Mouse (Mus musculus): ENCODE measurements around the gene Zfp697. TPM values are rescaled to one million over a fixed set of nuclear protein-coding genes. Genes with fewer than 3 reads are reported as not detected.
"Not testable (repeated sequence)": the region's sequence is repeated elsewhere in the genome, so short reads cannot be mapped to it uniquely, and the experiment has no call there.

Zfp697 gene
- polyA plus RNA-seq, 1 experiment from 2014 or later, result 10.0 TPM

DNA sequence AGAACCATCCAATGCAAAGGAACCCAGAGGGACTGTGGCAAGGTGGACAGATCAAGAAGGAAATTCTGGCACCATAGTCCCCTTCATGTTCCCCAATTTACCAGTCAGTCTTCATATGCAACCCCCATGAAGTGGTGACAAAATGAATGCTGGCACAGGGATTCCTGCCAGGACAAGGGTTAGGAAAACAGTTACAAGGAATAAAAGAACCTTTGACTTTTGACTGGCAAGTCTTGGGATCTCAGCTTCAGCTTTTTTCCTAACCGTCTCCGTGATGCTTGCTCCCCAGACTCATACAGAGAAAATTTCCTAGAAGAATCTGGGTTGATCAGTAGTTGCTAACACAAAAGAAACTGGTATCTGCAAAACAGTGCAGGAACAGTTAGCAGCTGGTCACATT, 351.5 kb downstream of the Zfp697 start:
- Histone ChIP-seq H3K9me3 (no peaks in the 10 kb centered on the region), H3K4me3 (no peak overlapping the region), H3K27me3 (ENCODE audit: insufficient read depth, poor library complexity, severe bottlenecking) (no peaks in the 10 kb centered on the region), H3K4me1 (no peaks in the 10 kb centered on the region), H3K27ac (no peak overlapping the region), H3K36me3 (no peaks in the 10 kb centered on the region)
- 83% methylated on average over 2 of the region's 2 CpGs for WGBS
- DNase-seq (ENCODE audit: low spot score), result no peak

DNA sequence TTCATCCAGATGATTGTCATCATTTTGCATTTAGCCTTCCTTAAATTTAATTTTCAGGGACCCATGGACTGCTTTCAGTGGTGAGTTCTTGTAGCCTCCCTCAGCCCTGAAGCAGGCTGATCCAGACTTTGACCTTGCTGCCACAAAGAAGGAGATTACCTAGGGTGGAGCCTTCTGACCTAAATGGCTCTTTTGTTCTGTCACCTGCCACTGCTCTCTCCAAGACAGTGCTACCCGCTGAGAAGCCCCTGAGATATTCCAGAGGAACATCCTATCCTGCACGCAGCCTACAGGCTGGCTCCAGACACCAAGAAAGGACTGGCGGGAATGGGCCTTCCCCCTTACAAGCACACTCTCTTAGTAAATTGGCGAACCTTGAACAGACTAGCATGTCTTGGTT, 352.1 kb downstream of the Zfp697 start:
- no peak overlapping the region for H3K4me3 ChIP-seq
- H3K27me3 ChIP-seq (ENCODE audit: insufficient read depth, poor library complexity, severe bottlenecking), result no peaks in the 10 kb centered on the region
- H3K9me3 ChIP-seq, result no peaks in the 10 kb centered on the region
- H3K4me1 ChIP-seq, result no peaks in the 10 kb centered on the region
- WGBS, result 71% methylated on average over 4 of the region's 4 CpGs
- H3K36me3 ChIP-seq, result no peaks in the 10 kb centered on the region
- DNase-seq (ENCODE audit: low spot score), result no peak
- H3K27ac ChIP-seq, result no peak overlapping the region

DNA sequence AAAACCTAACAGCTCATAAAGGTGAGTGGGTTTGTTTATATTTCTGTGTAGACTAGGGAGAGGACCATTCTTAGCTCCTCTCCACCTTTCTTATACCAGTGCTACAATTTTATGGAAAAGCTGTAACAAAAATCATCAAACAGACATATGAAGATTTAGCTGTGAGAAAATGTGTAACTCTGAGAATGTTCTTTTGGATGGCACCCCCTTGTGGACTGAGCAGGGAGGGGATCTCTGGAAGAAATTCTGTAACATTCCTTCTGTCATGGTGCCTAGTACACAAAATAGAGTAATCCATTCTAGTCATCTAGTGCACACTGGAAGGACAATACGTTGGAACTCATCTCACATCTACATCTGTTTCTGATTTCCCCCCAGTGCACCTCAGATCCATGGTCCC, 358.8 kb downstream of the Zfp697 start:
- not testable (repeated sequence) for H3K27me3 ChIP-seq (ENCODE audit: insufficient read depth, poor library complexity, severe bottlenecking); H3K4me3 ChIP-seq; DNase-seq (ENCODE audit: low spot score); H3K27ac ChIP-seq; H3K9me3 ChIP-seq; H3K4me1 ChIP-seq; H3K36me3 ChIP-seq
- WGBS, result 71% methylated on average over 1 of the region's 1 CpGs

DNA sequence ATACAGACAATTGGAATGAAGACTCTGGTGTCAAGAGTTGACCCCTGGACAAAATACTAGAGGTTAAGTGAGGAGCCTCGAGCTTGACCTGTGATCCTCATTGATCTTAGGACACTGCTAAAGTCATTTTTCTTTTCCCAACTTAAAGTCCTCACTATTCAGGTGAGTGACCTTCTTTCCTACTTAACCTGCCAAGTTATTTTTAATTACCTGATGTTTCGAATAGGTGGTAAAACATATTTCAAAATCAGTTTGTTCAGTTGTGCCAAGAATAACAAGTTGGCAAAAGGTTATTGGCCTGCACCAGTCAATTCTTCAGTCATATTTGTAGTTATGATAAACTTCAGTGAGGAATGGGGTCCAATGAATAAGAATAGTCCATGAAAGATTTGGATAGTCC, 369.9 kb downstream of the Zfp697 start:
- 72% methylated on average over 2 of the region's 2 CpGs for WGBS
- Histone ChIP-seq H3K36me3 (no peaks in the 10 kb centered on the region), H3K4me3 (no peak overlapping the region), H3K27me3 (ENCODE audit: insufficient read depth, poor library complexity, severe bottlenecking) (no peaks in the 10 kb centered on the region), H3K27ac (no peak overlapping the region), H3K9me3 (no peaks in the 10 kb centered on the region), H3K4me1 (no peaks in the 10 kb centered on the region)
- DNase-seq (ENCODE audit: low spot score), result no peak

DNA sequence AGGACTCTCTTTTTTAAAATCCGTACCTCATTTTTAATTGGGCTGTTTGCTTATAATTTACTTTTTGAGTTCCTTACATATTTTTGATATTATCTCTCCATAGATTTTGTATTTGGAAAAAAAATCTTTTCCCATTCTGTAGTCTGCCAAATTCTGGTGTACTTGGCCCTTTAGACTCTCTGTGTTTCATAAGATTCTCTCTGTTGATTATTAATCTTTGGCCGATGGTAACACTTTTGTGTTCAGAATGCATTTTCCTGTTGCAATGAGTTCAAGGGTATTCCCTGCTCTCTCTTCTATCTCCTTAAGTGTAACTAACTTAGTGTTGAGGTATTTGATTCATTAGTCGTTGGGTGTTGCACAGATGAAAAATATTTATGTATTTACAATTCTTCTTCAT, 374.6 kb downstream of the Zfp697 start:
- no peaks in the 10 kb centered on the region for H3K9me3 ChIP-seq
- H3K27me3 ChIP-seq (ENCODE audit: insufficient read depth, poor library complexity, severe bottlenecking), result no peaks in the 10 kb centered on the region
- 80% methylated on average over 3 of the region's 3 CpGs for WGBS
- no peak overlapping the region for H3K27ac ChIP-seq
- no peak for DNase-seq (ENCODE audit: low spot score)
- no peak overlapping the region for H3K4me3 ChIP-seq
- H3K36me3 ChIP-seq, result no peaks in the 10 kb centered on the region
- no peaks in the 10 kb centered on the region for H3K4me1 ChIP-seq

DNA sequence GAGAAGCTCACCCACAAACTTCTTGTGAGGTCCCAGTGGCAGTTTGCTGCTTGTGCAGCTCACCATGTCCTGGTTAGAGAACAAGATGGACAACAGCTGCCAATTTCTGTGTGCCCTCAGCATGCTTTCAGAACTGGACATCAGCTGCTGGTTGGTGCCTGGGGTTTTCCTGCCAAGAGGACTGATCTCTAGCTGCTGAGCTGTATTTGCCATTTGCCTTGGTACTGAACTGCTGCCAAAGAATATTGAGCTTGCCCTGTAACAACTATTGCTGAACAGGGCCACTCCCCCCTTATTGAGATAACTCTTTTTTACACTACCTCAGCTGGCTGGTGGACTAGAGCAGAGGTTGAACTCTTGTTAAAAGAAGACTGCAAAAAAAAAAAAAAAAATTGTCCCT, 381.9 kb downstream of the Zfp697 start:
- no peaks in the 10 kb centered on the region for H3K9me3 ChIP-seq
- DNase-seq (ENCODE audit: low spot score), result no peak

DNA sequence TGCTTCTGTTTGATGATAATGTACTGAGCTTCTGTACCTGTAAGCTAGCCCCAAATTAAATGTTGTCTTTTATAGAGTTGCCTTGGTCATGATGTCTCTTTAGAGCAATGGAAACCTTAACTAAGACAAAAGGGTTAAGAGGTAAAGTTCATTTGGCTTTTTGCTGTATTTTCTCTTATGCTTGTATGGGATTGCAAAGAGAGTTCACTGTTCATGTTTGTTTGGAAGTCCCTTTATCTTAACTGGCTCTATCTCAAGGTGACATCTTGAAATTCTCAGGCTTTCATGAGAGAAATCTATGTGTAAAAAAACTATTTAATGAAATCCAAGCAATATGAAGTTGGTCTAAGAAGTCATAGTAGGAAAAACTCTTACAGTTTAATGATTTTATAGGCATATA, 398.7 kb downstream of the Zfp697 start:
- no peaks in the 10 kb centered on the region for H3K36me3 ChIP-seq
- DNase-seq (ENCODE audit: low spot score), result no peak
- no peaks in the 10 kb centered on the region for H3K27me3 ChIP-seq (ENCODE audit: insufficient read depth, poor library complexity, severe bottlenecking)
- no peak overlapping the region for H3K4me3 ChIP-seq
- H3K9me3 ChIP-seq, result no peaks in the 10 kb centered on the region
- H3K4me1 ChIP-seq, result no peaks in the 10 kb centered on the region
- H3K27ac ChIP-seq, result no peak overlapping the region

More for the DNA sequence above, 381.9 kb downstream of the Zfp697 start:
- Histone ChIP-seq H3K36me3 (no peaks in the 10 kb centered on the region), H3K27me3 (ENCODE audit: insufficient read depth, poor library complexity, severe bottlenecking) (no peaks in the 10 kb centered on the region), H3K4me1 (no peaks in the 10 kb centered on the region), H3K4me3 (no peak overlapping the region), H3K27ac (no peak overlapping the region)

DNA sequence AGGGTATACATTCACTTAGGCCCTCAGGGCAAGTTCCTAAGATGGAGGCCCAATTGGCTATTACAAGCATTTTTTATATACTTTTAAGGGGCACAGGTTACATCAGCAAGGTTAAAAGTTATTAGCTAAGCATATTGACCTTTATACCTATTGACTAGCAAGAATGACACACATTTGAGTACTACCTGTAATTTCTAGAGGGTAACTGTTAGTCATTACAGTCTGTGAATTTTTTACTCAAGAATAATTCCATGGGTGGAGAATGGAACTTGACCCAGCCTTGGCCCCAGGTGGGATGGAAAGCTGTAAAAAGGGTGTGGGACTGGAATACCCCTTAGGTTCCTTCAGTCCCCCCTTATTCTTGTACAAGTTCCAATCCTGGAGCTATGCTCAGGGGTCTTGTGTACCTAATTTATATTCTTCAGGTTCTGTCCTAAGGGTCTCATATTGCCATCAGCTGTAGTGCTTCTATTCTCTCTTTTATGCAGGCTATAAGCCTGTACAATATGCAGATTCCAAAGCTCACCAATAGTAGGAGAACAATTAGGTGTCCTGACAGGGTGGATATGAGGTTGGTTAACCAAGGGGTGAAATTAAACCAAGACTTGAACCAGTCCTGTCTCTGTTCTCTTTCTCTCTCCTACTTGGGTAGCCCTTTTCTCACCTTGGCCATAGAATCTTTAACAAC, 400.1 kb downstream of the Zfp697 start:
- DNase-seq (ENCODE audit: low spot score), result no peak
- Histone ChIP-seq H3K4me1 (no peaks in the 10 kb centered on the region), H3K27me3 (ENCODE audit: insufficient read depth, poor library complexity, severe bottlenecking) (no peaks in the 10 kb centered on the region), H3K9me3 (no peaks in the 10 kb centered on the region), H3K36me3 (no peaks in the 10 kb centered on the region), H3K4me3 (no peak overlapping the region), H3K27ac (no peak overlapping the region)

DNA sequence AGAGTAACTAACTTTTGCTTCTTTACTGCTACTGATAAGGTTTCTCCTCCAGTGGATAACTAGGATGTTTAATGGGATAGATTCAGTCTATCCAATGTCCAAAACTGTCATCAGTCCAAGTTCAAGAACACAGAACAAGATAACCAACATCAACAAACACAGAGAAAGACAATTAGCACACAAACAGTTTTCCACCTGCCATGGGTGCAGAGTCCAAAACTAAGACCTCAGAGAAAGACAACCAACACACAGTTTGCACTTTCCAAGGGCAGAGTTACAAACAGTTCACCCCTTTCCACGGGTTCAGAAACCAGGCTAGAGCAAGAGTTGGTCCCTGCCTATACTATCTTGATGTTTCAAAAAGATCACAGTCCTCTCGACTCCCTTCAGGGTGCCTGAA, 404.3 kb downstream of the Zfp697 start:
- 72% methylated on average over 2 of the region's 2 CpGs for WGBS
- no peaks in the 10 kb centered on the region for H3K36me3 ChIP-seq
- H3K4me1 ChIP-seq, result no peaks in the 10 kb centered on the region
- no peaks in the 10 kb centered on the region for H3K27me3 ChIP-seq (ENCODE audit: insufficient read depth, poor library complexity, severe bottlenecking)
- H3K9me3 ChIP-seq, result no peaks in the 10 kb centered on the region
- DNase-seq (ENCODE audit: low spot score), result no peak
- no peak overlapping the region for H3K27ac ChIP-seq
- H3K4me3 ChIP-seq, result no peak overlapping the region

Other genes with a start within 250 kb of the Zfp697 start
- gene Adam30, start 221.8 kb upstream of the Zfp697 start, polyA plus RNA-seq (2016; fragmentation: Nextera tagmentation; extraction: Ambion mirVana), result not detected in 2 replicates
- not detected in 2 replicates for gene Reg4, start 160.3 kb upstream of the Zfp697 start, polyA plus RNA-seq (2016; fragmentation: Nextera tagmentation; extraction: Ambion mirVana)
- 4.4 and 5.6 TPM in 2 replicates for gene Hmgcs2, start 102.0 kb upstream of the Zfp697 start, polyA plus RNA-seq (2016; fragmentation: Nextera tagmentation; extraction: Ambion mirVana)
- 157 and 310 TPM in 2 replicates for gene Phgdh, start 42.5 kb upstream of the Zfp697 start, polyA plus RNA-seq (2016; fragmentation: Nextera tagmentation; extraction: Ambion mirVana)
- 0.20 TPM in 1 of 2 replicates, not detected in the other for gene Gm4450, start 74.7 kb downstream of the Zfp697 start, polyA plus RNA-seq (2016; fragmentation: Nextera tagmentation; extraction: Ambion mirVana)
- 0.09 TPM in 1 of 2 replicates, not detected in the other for gene Hsd3b4, start 128.1 kb downstream of the Zfp697 start, polyA plus RNA-seq (2016; fragmentation: Nextera tagmentation; extraction: Ambion mirVana)
- gene Gm10681, start 206.3 kb downstream of the Zfp697 start, polyA plus RNA-seq (2016; fragmentation: Nextera tagmentation; extraction: Ambion mirVana), result 0.09 TPM in 1 of 2 replicates, not detected in the other
- gene Hsd3b5, start 247.8 kb downstream of the Zfp697 start, polyA plus RNA-seq (2016; fragmentation: Nextera tagmentation; extraction: Ambion mirVana), result not detected in 2 replicates